9 mouse cellular contexts compared by ENCODE assay signal in genomic region chr11:118975917-118976316, GRCm38 (mm10). TPM values are rescaled to one million over a fixed set of nuclear protein-coding genes. Genes with fewer than 3 reads are reported as not detected.
DNase-seq lines count a peak whose midpoint lies in the region; ATAC-seq lines count a peak whose summit lies in the region.
"Had no signal": no experiment of that assay in that cellular context is flagged by ENCODE, and none has a peak within 500 bp of the region (broad histone marks: within the 10 kb centered on the region; RNA-seq: fewer than 3 reads in every experiment).

No protein-coding gene starts in this region.

- H3K27me3 ChIP-seq in neural tube, embryonic 14.5 days (ENCODE audit: control insufficient read depth, insufficient read depth, low read length), result no peaks in the 10 kb centered on the region

- H3K4me2 ChIP-seq in neural tube, embryonic 14.5 days (ENCODE audit: low read depth, low read length), result peak overlapping the region; percentile 7; the same call in 1 of the 2 replicates

- H3K4me1 ChIP-seq in neural tube, embryonic 14.5 days (ENCODE audit: control insufficient read depth, insufficient read depth, low read length), result peaks cover 15% of the 10 kb centered on the region

- H3K36me3 ChIP-seq in neural tube, embryonic 14.5 days (ENCODE audit: control insufficient read depth, insufficient read depth, low read length), result no peaks in the 10 kb centered on the region

- 21% methylated on average over 12 of the region's 12 CpGs for WGBS in neural tube, embryonic 14.5 days

- no peak for ATAC-seq in neural tube, embryonic 14.5 days (ENCODE audit: low read depth)

- peak; percentile 27 to 44 for DNase-seq in cerebellum, adult 18-20 months
- no peak for DNase-seq in cerebellum, postnatal 4 days (ENCODE audit: low spot score in 2 of 2)
- DNase-seq in CD4-positive helper T cell, adult 2 months (ENCODE audit: low read depth, low spot score), result peak; percentile 87
- peak; percentile 31 for DNase-seq in fat pad, adult 2 months (ENCODE audit: extremely low read depth, low read depth, low spot score)
- DNase-seq in kidney, postnatal 36 days, result peak; percentile 8 to 39
- no peak for DNase-seq in yolk sac, embryonic 10.5 days (ENCODE audit: low spot score)
- DNase-seq in layer of hippocampus, postnatal 14 days (ENCODE audit: low spot score in 2 of 2), result no peak

- no peak overlapping the region for H3K9ac ChIP-seq in neural tube, embryonic 14.5 days (replicated peaks; ENCODE audit: low read depth, low read length)

- no peak overlapping the region for H3K4me3 ChIP-seq in neural tube, embryonic 14.5 days (ENCODE audit: low read depth, low read length)

- H3K27ac ChIP-seq in neural tube, embryonic 14.5 days (ENCODE audit: low read depth, low read length), result no peak overlapping the region

- H3K9me3 ChIP-seq in neural tube, embryonic 14.5 days (ENCODE audit: control insufficient read depth, low read length), result no peaks in the 10 kb centered on the region

RNA-seq across cellular contexts. Expression of gene Enpp7, which starts 12.1 kb away (rescaled TPM):
- polyA plus RNA-seq in neural tube, embryonic 14.5 days (2014; fragmentation: Nextera tagmentation; extraction: Ambion mirVana), result not detected in 2 replicates
- not detected for total RNA-seq in layer of hippocampus, postnatal 14 days (2021)
- polyA plus RNA-seq: spleen, adult 2 months had no signal

RNA-seq across cellular contexts. Expression of gene Cbx2, which starts 46.8 kb away (rescaled TPM):
- 5.7 and 11.5 TPM in 2 replicates for polyA plus RNA-seq in neural tube, embryonic 14.5 days (2014; fragmentation: Nextera tagmentation; extraction: Ambion mirVana)
- total RNA-seq in layer of hippocampus, postnatal 14 days (2021), result 1 to 10 TPM; 3.6 to 4.2 TPM

Comparison
In these comparisons a context has a peak if more than half of its experiments do, and no peak if none do; other contexts are left out.
1. DNase-seq: peak in cerebellum, adult 18-20 months (2 of 2), CD4-positive helper T cell, adult 2 months (single experiment), fat pad, adult 2 months (single experiment) and kidney, postnatal 36 days (2 of 2); none in cerebellum, postnatal 4 days (0 of 2), yolk sac, embryonic 10.5 days (single experiment) and layer of hippocampus, postnatal 14 days (0 of 2).